Comparison of ENCODE assay signal across 12 mouse cellular contexts in the genomic region with DNA sequence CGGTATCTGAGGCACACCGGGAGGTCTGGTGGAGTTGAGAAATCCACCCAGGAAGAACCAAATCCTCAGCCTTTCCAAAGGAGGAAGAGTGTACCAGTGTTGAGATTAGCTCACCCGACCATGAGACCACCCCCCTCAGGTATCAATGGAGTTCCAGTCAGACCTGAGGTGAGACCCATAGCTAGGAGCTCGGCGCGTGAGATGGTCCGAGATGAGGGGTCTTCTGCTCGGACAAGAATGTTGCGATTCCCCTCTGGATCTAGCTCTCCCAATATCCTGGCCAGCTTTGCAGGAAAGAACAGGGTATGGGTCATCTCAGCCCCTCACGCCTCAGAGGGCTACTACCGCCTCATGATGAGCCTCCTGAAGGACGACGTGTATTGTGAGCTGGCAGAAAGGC. TPM values are rescaled to one million over a fixed set of nuclear protein-coding genes. Genes with fewer than 3 reads are reported as not detected.
DNase-seq lines count a peak whose midpoint lies in the region; ATAC-seq and TF ChIP-seq lines count a peak whose summit lies in the region.
"Had no signal": no experiment of that assay in that cellular context is flagged by ENCODE, and none has a peak within 500 bp of the region (broad histone marks: within the 10 kb centered on the region; RNA-seq: fewer than 3 reads in every experiment).

No protein-coding gene starts in this region.

- TF ChIP-seq POLR2A in spleen, adult 2 months (IDR thresholded peaks at IDR 0.05; ENCODE audit: low read depth, low read length): no peak

- H3K27ac ChIP-seq in heart, embryonic 10.5 days: peak overlapping the region; percentile 91; the same call in 1 of the 2 replicates
- H3K27ac ChIP-seq in spleen, adult 2 months (ENCODE audit: insufficient read depth, low read length): peak overlapping the region; percentile 23; the same call in 1 of the 2 replicates
- H3K27ac ChIP-seq in limb, embryonic 15.5 days: no peak overlapping the region

- H3K4me2 ChIP-seq in limb, embryonic 15.5 days: peak overlapping the region; percentile 61

- ATAC-seq in limb, embryonic 15.5 days (ENCODE audit: insufficient number of reproducible peaks, low FRiP score, low TSS enrichment, low read depth): no peak
- ATAC-seq in cerebellum, adult (ENCODE audit: insufficient number of reproducible peaks, low FRiP score, low TSS enrichment): no peak

- H3K9me3 ChIP-seq in heart, embryonic 10.5 days: no peaks in the 10 kb centered on the region
- no peaks in the 10 kb centered on the region for H3K9me3 ChIP-seq in limb, embryonic 15.5 days

- no peak for TF ChIP-seq CTCF in spleen, adult 2 months (IDR thresholded peaks at IDR 0.05; ENCODE audit: extremely low read depth, insufficient read depth, insufficient read length, insufficient replicate concordance)

- H3K4me3 ChIP-seq in heart, embryonic 10.5 days: peak overlapping the region; percentile 61
- H3K4me3 ChIP-seq in spleen, adult 2 months (ENCODE audit: extremely low read depth, insufficient read depth, insufficient read length): no peak overlapping the region; the same call in 1 of the 2 replicates
- H3K4me3 ChIP-seq in limb, embryonic 15.5 days: peak overlapping the region; percentile 49
- H3K4me3 ChIP-seq: erythroblast, embryonic 14.5 days had no signal

- 77% methylated on average over 13 of the region's 13 CpGs for WGBS in heart, embryonic 10.5 days
- WGBS in spleen, adult 2 months: 92% methylated on average over 13 of the region's 13 CpGs
- 86% methylated on average over 13 of the region's 13 CpGs for WGBS in limb, embryonic 15.5 days

- peaks cover 51% of the 10 kb centered on the region for H3K4me1 ChIP-seq in heart, embryonic 10.5 days
- H3K4me1 ChIP-seq in spleen, adult 2 months (ENCODE audit: control insufficient read depth, insufficient read depth, insufficient read length): no peaks in the 10 kb centered on the region; the same call in 1 of the 2 replicates
- H3K4me1 ChIP-seq in limb, embryonic 15.5 days: peaks cover 54% of the 10 kb centered on the region

- no peaks in the 10 kb centered on the region for H3K27me3 ChIP-seq in heart, embryonic 10.5 days (ENCODE audit: insufficient read depth, poor library complexity, severe bottlenecking)
- no peaks in the 10 kb centered on the region for H3K27me3 ChIP-seq in spleen, adult 2 months (ENCODE audit: control insufficient read depth, insufficient read depth, low read length)
- no peaks in the 10 kb centered on the region for H3K27me3 ChIP-seq in limb, embryonic 15.5 days

- H3K36me3 ChIP-seq in heart, embryonic 10.5 days: peaks cover 10% of the 10 kb centered on the region
- no peaks in the 10 kb centered on the region for H3K36me3 ChIP-seq in spleen, adult 2 months (ENCODE audit: control insufficient read depth, insufficient read depth, low read length)
- no peaks in the 10 kb centered on the region for H3K36me3 ChIP-seq in limb, embryonic 15.5 days

- DNase-seq in heart, embryonic 10.5 days (ENCODE audit: low spot score): no peak
- DNase-seq in heart, adult 9 months (ENCODE audit: low spot score in 2 of 2): no peak
- no peak for DNase-seq in spleen, adult 2 months (ENCODE audit: low read depth in 1 of 2, low spot score in 2 of 2)
- DNase-seq in spleen, postnatal 10 days (ENCODE audit: low spot score in 2 of 2): no peak
- no peak for DNase-seq in adrenal gland, adult 18-20 months (ENCODE audit: low spot score in 2 of 2)
- DNase-seq in cerebellum, adult 8-10 months: no peak
- DNase-seq: B cell, adult 2 months; lung, postnatal 36 days had no signal

- no peak overlapping the region for H3K9ac ChIP-seq in limb, embryonic 15.5 days

RNA-seq across cellular contexts. Expression of a gene that starts 1.8 kb away (rescaled TPM):
- polyA plus RNA-seq in heart, embryonic 10.5 days (2016; fragmentation: Nextera tagmentation; extraction: Ambion mirVana): 66.7 and 78.8 TPM in 2 replicates
- 10.5 and 11.3 TPM in 2 replicates for polyA plus RNA-seq in spleen, adult 2 months (2012; rRNA removed)
- polyA plus RNA-seq in limb, embryonic 15.5 days (2015; fragmentation: Nextera tagmentation; extraction: Ambion mirVana): 105 and 123 TPM in 2 replicates
- total RNA-seq in adrenal gland, adult 18-20 months (2021): 100 to 1,000 TPM in 1 of 2 experiments, 10 to 100 TPM in 1; 24.9 to 124 TPM
- total RNA-seq: hematopoietic stem cell, adult 5-6 weeks had no signal
